Mouse (Mus musculus): ENCODE measurements around the gene Gipc3. TPM values are rescaled to one million over a fixed set of nuclear protein-coding genes. Genes with fewer than 3 reads are reported as not detected.

Gene Gipc3
- polyA plus RNA-seq, 1 experiment = 0.96 TPM

GRCm38 (mm10) chr10:81350351-81351063, 7.4 kb upstream of the Gipc3 start, which contains the start of gene Hmg20b:
Gene Hmg20b (minus strand): TSS chr10:81350480.
- peak; percentile 99 to 100 for DNase-seq (ENCODE audit: extremely low spot score in 1 of 2, low spot score in 1 of 2)

DNA sequence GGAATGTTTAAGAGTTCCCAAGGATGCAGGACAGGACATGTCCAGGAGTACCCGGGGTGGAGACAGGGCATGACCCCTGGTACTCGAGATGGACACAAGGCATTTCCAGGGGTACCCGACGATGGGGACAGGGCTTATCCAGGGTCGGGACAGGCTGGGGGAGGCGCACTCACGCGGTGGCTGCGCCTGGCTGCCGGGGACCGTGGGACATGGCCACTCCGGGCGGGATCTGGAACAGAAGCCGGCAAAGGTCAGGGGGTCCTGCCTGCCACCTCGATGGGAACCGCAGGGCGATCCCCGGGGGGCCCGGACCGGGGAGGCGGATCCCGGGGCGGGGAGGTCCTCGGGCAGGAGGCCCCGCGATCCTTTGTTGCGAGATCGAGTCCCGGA, 6.9 kb upstream of the Gipc3 start:
- no peak for DNase-seq (ENCODE audit: extremely low spot score in 1 of 2, low spot score in 1 of 2)

DNA sequence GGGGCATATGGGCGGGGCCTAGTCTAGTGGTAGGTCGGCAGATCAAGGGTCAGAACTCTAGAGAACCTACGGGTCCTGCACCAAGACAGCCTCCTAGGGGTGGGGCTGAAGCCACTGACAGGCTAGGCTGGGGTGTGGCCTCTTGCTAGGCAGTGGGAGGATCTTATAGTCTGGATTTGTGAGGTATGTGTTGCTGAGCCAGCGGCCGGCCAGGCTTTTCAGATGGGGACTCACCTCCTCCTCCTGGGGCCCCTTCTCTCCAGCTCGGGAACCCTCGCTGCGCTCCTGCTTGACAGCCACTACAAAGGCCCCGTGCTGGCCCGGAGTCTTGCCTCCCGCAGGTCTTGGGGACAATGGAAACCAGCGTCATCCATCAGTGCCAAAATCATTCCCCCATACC, 6.1 kb upstream of the Gipc3 start:
- no peak for DNase-seq (ENCODE audit: extremely low spot score in 1 of 2, low spot score in 1 of 2)

- DNase-seq (ENCODE audit: extremely low spot score in 1 of 2, low spot score in 1 of 2) = peak in 1 of 2 experiments; percentile 54
Observed at GRCm38 (mm10) chr10:81346453-81347067, 3.5 kb upstream of the Gipc3 start.

DNA sequence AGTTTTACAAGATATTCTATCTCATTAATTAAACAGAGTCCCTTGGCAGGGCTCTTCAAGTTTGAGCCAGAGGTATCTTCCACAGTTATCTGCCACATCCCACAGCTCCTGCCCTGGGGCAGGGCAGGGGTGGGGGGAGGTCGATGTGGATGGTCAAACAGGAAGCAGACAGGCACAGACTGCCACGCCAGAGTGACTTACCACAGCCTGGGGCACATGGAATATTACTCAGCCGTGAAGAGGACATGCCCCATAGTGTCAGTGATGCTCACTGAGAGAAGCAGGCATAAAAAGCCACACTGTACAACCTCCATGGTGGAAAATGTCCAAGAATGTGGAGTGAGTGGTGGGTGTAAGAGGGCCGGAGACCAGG, 2.1 kb upstream of the Gipc3 start:
- no peak for DNase-seq (ENCODE audit: extremely low spot score in 1 of 2, low spot score in 1 of 2)

DNA sequence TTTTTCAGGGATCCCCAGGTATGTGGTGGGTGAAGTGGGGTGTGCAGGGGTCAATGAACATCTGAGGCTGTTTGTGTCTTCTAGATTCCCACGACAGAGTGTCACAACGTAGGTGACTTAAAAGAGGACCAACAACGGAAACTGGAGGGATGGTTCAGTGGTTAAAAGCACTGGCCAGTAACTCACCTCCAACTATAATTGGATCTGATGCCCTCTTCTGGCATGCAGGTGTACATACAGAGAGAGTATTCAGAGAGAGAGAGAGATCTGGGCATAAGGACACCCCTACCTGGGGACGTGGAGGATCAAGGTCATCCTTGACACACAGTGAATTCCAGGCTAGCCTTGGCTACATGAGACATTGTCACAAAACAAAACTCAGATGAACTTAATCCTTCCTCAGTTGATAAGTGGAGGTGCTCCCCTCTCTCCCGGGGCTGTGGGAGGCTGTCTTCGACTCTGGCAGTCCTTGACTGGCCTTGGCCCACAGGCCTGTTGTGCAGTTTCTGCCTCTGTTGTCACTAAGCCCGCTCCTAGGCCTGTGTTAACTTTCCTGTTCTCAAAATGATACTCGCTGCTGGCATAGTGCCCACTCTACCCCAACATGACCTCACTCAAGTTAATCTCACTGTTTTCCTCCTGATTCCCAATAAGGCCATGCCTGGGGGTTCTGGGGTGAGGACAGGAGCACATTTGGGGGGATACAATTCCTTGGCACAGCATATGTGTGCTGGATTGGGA, 1.5 kb upstream of the Gipc3 start:
- no peak for DNase-seq (ENCODE audit: extremely low spot score in 1 of 2, low spot score in 1 of 2)

DNA sequence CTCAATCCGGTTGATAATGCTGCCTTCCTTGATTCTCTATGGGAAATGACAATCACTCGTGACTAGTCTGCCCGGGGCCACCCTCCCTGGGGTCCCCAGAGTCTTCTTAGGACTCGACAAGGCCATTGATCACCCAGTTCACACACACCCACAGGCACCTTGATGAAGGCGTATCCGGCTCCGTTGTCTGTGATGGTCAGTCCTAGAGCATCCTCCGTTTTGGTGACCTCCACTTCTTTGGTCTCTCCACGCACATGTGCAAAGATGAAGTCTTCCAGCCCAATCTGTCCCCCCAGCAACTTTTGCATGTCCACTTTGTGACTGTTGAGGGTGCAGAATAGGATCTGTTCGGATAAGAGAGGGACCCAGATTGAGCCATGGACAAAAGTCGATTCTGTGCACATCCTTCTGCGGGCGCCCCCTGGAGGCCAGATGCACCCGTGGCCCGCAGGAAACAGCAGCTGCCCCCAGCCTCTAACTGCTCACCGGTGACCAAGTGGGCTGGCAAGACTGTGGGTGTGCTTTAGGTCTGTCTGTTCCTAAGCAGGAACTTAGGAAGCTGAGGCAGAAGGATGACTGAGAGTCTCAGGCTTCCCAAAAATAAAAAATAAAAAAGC, 1.6 kb downstream of the Gipc3 start:
- peak in 1 of 2 experiments; percentile 69 for DNase-seq (ENCODE audit: extremely low spot score in 1 of 2, low spot score in 1 of 2)

- DNase-seq (ENCODE audit: extremely low spot score in 1 of 2, low spot score in 1 of 2) = no peak
Observed at GRCm38 (mm10) chr10:81340551-81341332, 2.3 kb downstream of the Gipc3 start.

GRCm38 (mm10) chr10:81336558-81336957, 6.5 kb downstream of the Gipc3 start:
- no peak for DNase-seq (ENCODE audit: extremely low spot score in 1 of 2, low spot score in 1 of 2)

DNA sequence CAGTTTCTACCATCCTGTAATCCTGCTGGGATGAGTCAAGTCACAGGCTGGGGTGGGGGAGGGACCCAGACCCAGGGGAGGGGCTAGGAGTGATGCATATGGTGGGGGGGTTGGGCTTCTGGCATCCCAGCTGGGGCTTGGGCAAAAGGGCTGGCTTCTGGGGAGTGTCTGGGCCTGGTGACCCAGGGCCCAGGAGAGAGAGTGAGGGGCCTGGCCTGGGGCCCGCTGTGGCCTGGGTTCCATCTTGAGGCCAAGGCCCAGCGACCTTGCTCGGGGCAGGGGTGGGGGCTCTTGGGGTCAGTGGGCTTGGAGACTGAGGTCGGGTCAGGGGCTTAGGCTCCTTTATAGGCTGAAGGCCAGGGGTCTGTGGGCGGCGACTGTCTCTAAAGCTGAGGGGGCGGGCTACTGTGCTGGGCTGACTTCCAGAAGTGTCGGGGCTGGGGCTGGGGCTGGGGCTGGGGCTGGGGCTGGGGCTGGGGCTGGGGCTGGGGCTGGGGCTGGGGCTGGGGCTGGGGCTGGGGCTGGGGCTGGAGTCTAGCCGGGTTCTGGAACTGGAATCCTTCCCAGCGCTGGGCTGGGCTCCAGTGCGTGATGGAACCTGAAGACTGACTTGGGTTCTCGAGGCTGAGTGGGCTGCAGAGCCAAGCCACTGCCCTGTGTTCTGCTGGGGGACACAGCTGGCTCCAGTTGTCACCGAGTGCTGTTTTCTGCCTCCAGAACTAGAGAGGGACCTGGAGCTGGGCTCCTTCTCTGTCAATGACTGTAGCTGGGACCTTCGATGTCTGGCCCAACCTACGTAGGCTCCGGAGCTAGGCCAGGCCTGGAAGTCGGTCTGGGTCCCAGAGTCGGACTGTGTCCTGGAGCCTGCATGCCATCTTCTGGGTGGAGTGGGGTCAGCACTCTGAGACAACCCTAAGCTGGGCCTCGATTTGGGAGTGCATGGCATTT, 7.4 kb downstream of the Gipc3 start:
- DNase-seq (ENCODE audit: extremely low spot score in 1 of 2, low spot score in 1 of 2) = no peak

- DNase-seq (ENCODE audit: extremely low spot score in 1 of 2, low spot score in 1 of 2) = no peak
Observed at GRCm38 (mm10) chr10:81334324-81334723, 8.7 kb downstream of the Gipc3 start.

DNA sequence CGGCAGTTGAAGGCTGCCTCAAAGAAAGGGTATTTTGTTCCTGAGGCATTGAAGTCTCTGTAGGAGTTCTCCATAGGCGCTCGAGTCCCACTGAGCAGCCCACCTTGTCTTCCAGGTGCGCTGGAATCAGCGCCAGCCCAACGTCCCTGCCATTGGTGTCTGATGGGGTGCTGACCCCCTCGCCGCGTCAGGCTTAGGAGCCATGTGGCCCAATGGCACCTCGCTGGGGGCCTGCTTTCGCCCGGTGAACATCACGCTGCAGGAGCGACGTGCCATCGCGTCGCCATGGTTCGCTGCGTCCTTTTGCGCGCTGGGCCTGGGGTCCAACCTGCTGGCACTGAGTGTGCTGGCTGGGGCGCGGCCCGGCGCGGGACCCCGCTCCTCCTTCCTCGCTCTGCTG, 10.8 kb downstream of the Gipc3 start:
- no peak for DNase-seq (ENCODE audit: extremely low spot score in 1 of 2, low spot score in 1 of 2)

DNA sequence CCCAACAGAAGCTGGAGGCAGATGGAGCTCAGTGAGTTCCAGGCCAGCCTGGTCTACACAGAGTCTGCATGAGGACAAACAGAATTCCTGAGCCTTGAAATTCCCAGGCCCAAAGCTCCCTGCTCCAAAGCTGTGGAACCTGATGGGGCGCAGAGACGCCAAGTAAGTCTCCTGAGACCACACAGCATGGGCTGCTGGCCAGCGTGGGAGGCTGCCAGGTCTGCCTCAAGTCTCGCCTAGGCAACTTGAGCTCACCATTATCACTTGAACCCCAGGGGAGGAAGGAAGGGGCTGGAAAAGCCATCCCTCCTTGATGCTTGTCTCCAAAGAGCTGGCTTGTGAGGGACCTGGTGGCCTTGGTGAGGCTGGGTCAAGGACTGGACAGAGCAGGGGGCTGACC, 13.1 kb downstream of the Gipc3 start:
- no peak for DNase-seq (ENCODE audit: extremely low spot score in 1 of 2, low spot score in 1 of 2)

- no peak for DNase-seq (ENCODE audit: extremely low spot score in 1 of 2, low spot score in 1 of 2)
Observed at GRCm38 (mm10) chr10:81329194-81329975, 13.7 kb downstream of the Gipc3 start.

- no peak for DNase-seq (ENCODE audit: extremely low spot score in 1 of 2, low spot score in 1 of 2)
Observed at GRCm38 (mm10) chr10:81328386-81328785, 14.7 kb downstream of the Gipc3 start, which contains the start of gene Tbxa2r. Gene Tbxa2r (plus strand): TSS chr10:81328731.

GRCm38 (mm10) chr10:81327959-81328358, 15.1 kb downstream of the Gipc3 start:
- DNase-seq (ENCODE audit: extremely low spot score in 1 of 2, low spot score in 1 of 2) = no peak

DNA sequence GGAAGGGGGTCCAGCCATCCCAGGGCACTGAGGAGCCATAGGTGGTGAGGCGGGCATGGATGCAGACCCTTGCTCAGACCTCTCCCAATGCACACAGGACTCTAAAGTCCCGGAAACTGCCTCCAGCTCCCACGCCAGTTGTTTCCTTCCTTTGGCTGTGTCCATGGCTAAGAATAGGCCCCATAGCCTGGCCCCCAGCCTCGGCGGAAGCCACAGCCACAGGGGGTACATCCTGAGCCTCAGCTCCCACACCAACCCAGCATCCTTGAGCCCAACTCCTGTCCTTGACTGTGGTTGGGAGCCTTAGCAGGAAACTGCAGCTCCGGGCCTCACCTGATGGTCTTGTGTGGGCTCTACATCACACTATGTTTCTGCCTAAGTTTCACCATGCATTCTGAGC, 16.2 kb downstream of the Gipc3 start:
- DNase-seq (ENCODE audit: extremely low spot score in 1 of 2, low spot score in 1 of 2) = no peak

DNA sequence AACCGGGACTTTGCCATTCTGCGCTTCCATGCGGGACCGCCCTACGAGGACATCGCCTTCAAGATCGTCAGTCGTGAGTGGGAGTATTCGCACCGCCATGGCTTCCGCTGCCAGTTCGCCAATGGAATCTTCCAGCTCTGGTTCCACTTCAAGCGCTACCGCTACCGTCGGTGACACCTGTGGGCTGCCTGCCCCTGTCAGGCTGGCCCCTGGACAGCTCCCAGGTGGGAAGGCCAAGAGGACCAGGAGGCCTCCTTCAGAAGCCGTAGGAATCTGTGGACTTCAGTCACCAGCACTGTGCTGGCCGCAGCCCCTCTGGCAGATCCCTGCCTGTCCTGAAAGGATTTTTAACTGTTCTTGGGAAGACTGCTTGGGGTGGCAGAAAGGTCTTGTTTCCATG, 17.3 kb downstream of the Gipc3 start:
- DNase-seq (ENCODE audit: extremely low spot score in 1 of 2, low spot score in 1 of 2) = no peak

GRCm38 (mm10) chr10:81325176-81325575, 17.9 kb downstream of the Gipc3 start:
- DNase-seq (ENCODE audit: extremely low spot score in 1 of 2, low spot score in 1 of 2) = no peak

Measured in frontal cortex, adult 2 months (tissue).